Mouse (Mus musculus): ENCODE measurements around the gene Cd177. TPM values are rescaled to one million over a fixed set of nuclear protein-coding genes. Genes with fewer than 3 reads are reported as not detected.
"Not testable (repeated sequence)": the region's sequence is repeated elsewhere in the genome, so short reads cannot be mapped to it uniquely, and the experiment has no call there.

The Cd177 gene
- 0.20 TPM in 1 of 2 replicates, not detected in the other for polyA plus RNA-seq (2016; fragmentation: Nextera tagmentation; extraction: Ambion mirVana)

DNA sequence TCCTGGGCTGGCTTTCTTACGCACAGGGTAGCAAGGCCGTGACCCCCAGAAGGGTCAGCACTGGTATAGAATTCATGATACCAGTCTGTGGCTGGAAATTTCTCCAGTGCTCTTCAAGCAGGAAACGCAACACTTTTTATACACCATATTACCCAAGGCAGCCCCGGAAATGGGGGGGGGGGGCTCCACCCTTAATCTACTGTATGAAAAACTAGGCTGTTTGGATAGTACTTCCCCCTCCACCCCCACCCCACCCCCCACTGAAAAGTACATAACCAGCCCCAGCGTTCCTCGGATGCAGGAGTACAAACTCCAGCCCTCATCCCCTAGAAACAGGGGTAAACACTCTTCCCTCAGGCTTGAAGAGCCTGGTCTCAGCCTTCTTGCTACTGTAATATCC, at the start of gene Cd177:
Gene Cd177 (minus strand): TSS at position 101 of the 400 bp plus-strand sequence.
- no peak for ATAC-seq (ENCODE audit: low FRiP score)
- H3K4me2 ChIP-seq: no peak within 1 kb of the TSS
- 84% methylated on average over 6 of the region's 6 CpGs for WGBS

DNA sequence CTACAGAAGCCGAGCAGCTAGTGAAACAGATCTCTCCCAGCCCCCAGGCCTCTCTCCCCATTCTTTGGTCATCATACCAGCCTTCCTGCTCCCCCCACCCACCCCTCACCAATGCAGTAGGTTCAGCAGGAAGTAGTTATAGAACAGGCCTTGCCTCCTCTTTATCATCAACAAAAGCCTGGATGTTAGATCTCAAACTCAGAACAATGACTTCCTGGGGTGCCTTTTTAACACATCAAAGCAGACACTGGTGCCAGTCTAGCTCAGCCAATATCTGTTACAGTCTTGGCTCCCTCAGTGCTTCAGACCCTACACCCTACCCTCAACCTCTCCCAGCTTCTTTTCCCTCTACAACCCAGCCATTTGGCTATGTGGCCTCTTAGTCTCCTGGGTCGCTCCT, 48.9 kb upstream of the Cd177 start:
- WGBS: 41% methylated on average over 2 of the region's 2 CpGs
- no peak overlapping the region for H3K9ac ChIP-seq
- H3K27me3 ChIP-seq: no peaks in the 10 kb centered on the region
- no peak overlapping the region for H3K4me3 ChIP-seq (replicated peaks)
- H3K4me1 ChIP-seq: no peaks in the 10 kb centered on the region
- no peak overlapping the region for H3K4me2 ChIP-seq
- H3K27ac ChIP-seq: no peak overlapping the region
- no peak for ATAC-seq (ENCODE audit: low FRiP score)
- no peaks in the 10 kb centered on the region for H3K36me3 ChIP-seq (replicated peaks)
- no peaks in the 10 kb centered on the region for H3K9me3 ChIP-seq

More for the DNA sequence above, at the start of gene Cd177:
- Histone ChIP-seq H3K9me3 (no peaks in the 10 kb centered on the region), H3K4me3 (replicated peaks) (no peak within 1 kb of the TSS), H3K27me3 (peaks cover 4% of the 10 kb centered on the region; the same call in 1 of the 2 replicates), H3K4me1 (no peaks in the 10 kb centered on the region), H3K9ac (no peak within 1 kb of the TSS), H3K36me3 (replicated peaks) (no peaks in the 10 kb centered on the region), H3K27ac (no peak within 1 kb of the TSS)

DNA sequence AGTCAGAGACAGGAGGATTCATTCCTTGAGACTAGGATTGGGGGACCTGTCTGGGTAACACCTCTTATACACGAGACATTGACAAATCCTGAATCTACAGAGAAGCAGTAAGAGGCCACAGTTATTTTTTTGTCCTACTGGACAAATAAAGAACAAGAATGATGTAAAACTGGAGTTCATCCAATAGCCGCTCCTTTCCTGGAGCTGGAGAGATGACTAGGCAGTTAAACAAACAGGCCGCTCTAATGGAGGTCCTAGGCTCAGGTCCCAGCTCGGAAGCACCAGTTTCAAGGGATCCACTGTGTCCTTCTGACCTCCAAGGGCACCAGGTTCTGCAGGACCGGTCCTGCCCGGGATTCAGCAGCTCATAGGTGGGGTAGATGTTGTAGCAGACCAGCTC, 44.7 kb upstream of the Cd177 start:
- Histone ChIP-seq H3K9ac (no peak overlapping the region), H3K27me3 (no peaks in the 10 kb centered on the region), H3K9me3 (no peaks in the 10 kb centered on the region), H3K36me3 (replicated peaks) (no peaks in the 10 kb centered on the region), H3K4me3 (replicated peaks) (no peak overlapping the region), H3K4me2 (no peak overlapping the region), H3K4me1 (no peaks in the 10 kb centered on the region), H3K27ac (no peak overlapping the region)
- no peak for ATAC-seq (ENCODE audit: low FRiP score)
- 69% methylated on average over 6 of the region's 6 CpGs for WGBS

DNA sequence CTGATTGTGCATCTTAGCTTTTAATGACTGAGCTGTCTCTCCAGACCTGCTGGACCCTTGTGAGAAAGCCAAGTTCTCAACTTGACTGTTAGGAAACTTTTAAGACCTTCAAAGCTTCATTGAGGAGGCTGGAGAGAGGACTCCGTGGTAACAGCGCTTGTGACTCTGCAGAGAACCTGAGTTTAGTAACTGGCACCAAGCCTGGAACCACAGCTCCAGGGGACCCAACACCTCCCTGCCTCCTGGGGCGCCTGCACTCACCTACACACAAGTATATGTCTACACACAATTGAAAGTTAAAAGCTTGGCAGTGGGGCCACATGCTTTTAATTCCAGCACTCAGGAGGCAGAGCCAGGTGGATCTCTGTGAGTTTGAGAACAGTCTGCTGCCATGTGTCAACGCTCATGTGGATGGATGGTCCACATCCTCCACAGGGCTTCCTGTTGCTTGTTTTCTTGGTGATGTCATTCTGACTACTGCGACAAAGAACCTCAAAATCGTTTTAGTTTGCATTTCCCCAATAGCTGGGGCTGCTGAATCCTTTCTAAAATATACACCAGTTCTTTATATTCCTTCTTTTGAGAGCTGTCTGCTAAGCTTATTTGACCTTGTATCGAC, 42.1 kb upstream of the Cd177 start:
- Histone ChIP-seq H3K4me3 (replicated peaks) (no peak overlapping the region), H3K4me2 (no peak overlapping the region), H3K36me3 (replicated peaks) (no peaks in the 10 kb centered on the region), H3K4me1 (no peaks in the 10 kb centered on the region), H3K9me3 (no peaks in the 10 kb centered on the region), H3K9ac (no peak overlapping the region), H3K27ac (no peak overlapping the region), H3K27me3 (no peaks in the 10 kb centered on the region)
- no peak for ATAC-seq (ENCODE audit: low FRiP score)
- 80% methylated on average over 7 of the region's 7 CpGs for WGBS

DNA sequence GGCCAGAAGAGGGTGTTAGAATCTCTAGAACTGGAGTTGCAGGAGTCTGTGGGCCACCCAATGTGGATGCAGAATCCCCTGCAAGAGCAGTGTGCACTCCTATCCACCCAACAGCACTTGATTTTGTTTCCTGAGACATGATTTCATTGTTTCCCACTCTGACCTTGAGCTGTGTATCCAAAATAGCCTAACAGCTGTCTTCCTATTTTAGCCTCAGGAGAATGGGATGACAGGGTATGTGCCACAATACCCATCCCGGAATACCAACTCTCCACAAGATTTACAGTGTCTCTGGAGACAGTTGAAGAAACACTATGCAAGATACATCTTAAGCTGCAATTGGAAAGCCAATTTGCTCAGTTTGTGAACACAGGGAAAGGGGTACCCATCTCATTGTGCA, 37.8 kb upstream of the Cd177 start:
- H3K27ac ChIP-seq: no peak overlapping the region
- H3K9ac ChIP-seq: no peak overlapping the region
- no peak overlapping the region for H3K4me2 ChIP-seq
- no peak for ATAC-seq (ENCODE audit: low FRiP score)
- no peaks in the 10 kb centered on the region for H3K4me1 ChIP-seq
- H3K9me3 ChIP-seq: 0 out of 2 replicates have a peak, but pooled peaks cover 7% of the 10 kb centered on the region
- no peak overlapping the region for H3K4me3 ChIP-seq (replicated peaks)
- WGBS: 97% methylated on average over 1 of the region's 1 CpGs
- no peaks in the 10 kb centered on the region for H3K27me3 ChIP-seq
- H3K36me3 ChIP-seq (replicated peaks): no peaks in the 10 kb centered on the region

DNA sequence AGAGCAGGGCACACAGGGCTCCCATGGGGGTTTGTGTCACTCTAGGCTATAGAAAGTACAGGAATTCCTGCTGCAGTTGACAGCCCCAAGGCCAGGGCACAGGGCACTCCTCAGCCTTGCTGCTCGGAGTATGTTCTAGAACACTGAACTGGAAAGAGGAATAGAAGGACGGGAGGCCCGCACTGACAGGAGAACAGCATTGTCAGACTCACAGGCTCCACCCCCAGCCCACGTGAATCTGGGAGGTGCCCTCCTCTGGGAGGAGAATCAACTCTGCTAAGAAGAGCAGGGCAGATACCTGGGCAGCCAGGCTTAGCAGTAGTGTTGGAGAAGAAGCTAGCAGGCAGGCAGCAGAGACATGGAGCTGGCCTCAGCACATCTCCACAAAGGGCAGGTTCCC, 16.8 kb upstream of the Cd177 start, which contains the start of gene Ceacam10:
Gene Ceacam10 (plus strand): TSS at position 289 of the 400 bp plus-strand sequence.
- H3K4me1 ChIP-seq; H3K4me2 ChIP-seq; H3K27ac ChIP-seq; ATAC-seq (ENCODE audit: low FRiP score); H3K36me3 ChIP-seq (replicated peaks); H3K4me3 ChIP-seq (replicated peaks); H3K9me3 ChIP-seq; H3K27me3 ChIP-seq; H3K9ac ChIP-seq: not testable (repeated sequence)
- 54% methylated on average over 4 of the region's 4 CpGs for WGBS

DNA sequence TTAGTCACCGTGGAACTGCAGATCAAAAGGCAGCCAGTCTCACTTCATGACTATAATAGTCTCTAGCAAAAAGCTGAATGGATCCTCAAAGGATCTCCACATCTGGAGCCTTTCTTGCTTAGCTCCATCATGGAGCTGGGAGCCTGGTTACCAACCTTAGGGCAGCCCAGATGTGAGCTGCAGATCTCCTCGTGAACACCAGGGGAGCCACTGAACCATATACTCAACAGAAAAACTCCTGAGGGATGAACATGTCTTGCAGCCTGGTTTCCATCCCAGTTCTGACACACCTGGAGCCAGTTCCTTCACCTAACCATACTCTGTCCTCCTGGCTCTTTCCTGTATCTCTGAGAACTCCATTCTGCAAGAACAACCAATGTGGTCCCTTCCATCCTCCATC, 16.0 kb upstream of the Cd177 start:
- WGBS: 70% methylated on average over 2 of the region's 2 CpGs

DNA sequence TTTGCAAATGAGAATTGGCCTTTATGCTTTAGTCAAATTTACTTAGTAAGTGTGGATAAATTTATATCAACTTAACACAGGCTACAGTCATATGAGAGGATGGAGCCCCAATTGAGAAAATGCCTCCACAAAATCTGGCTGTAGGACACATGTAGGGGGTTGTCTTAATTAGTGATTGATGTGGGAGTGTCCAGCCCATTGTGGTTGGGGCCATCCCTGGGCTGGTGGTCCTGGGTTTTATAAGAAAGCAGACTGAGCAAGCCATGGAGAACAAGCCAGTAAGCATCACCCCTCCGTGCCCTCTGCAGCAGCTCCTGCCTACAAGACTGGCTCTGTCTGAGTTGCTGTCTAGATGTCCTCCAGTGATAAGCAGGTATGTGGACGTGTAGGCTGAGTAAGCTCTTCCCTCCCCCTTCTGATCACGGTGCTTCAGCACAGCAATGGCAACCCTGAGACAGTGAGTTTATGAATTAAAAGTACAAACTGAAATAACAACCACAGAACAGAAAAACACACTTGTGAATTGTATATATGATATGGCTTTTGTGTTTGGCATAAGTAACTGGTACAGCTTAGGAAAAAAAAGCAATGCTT, 13.9 kb upstream of the Cd177 start:
- no peak overlapping the region for H3K4me3 ChIP-seq (replicated peaks)
- H3K36me3 ChIP-seq (replicated peaks): no peaks in the 10 kb centered on the region
- no peak overlapping the region for H3K9ac ChIP-seq
- 67% methylated on average over 3 of the region's 3 CpGs for WGBS
- no peaks in the 10 kb centered on the region for H3K27me3 ChIP-seq
- H3K4me2 ChIP-seq: no peak overlapping the region
- H3K27ac ChIP-seq: no peak overlapping the region
- H3K4me1 ChIP-seq: no peaks in the 10 kb centered on the region
- ATAC-seq (ENCODE audit: low FRiP score): no peak
- H3K9me3 ChIP-seq: no peaks in the 10 kb centered on the region

More for the DNA sequence above, 16.0 kb upstream of the Cd177 start:
- H3K27ac ChIP-seq: no peak overlapping the region
- no peaks in the 10 kb centered on the region for H3K27me3 ChIP-seq
- ATAC-seq (ENCODE audit: low FRiP score): no peak
- no peaks in the 10 kb centered on the region for H3K4me1 ChIP-seq
- H3K9ac ChIP-seq: no peak overlapping the region
- no peaks in the 10 kb centered on the region for H3K36me3 ChIP-seq (replicated peaks)
- H3K4me2 ChIP-seq: no peak overlapping the region
- no peak overlapping the region for H3K4me3 ChIP-seq (replicated peaks)
- H3K9me3 ChIP-seq: no peaks in the 10 kb centered on the region

DNA sequence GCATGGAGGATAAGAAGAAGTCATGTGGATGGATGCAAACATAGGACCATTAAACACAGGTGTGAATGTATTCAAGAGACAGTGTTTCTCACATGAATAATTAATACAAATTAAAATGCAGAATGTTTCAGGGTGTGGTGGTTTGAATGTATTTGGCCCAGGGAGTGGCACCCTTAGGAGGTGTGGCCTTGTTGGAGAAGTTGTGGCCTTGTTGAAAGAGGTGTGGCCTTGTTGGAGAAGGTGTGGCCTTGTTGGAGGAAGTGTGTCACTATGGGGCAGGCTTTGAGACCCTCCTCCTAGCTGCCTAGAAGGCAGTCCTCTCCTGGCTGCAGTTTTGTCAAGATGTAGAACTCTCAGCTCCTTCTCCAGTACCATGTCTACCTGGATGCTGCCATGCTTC, 11.2 kb upstream of the Cd177 start:
- Histone ChIP-seq H3K9me3 (no peaks in the 10 kb centered on the region), H3K4me2 (no peak overlapping the region), H3K36me3 (replicated peaks) (no peaks in the 10 kb centered on the region), H3K27ac (no peak overlapping the region), H3K9ac (no peak overlapping the region), H3K4me3 (replicated peaks) (no peak overlapping the region), H3K4me1 (0 out of 2 replicates have a peak, but pooled peaks cover 3% of the 10 kb centered on the region), H3K27me3 (no peaks in the 10 kb centered on the region)
- ATAC-seq (ENCODE audit: low FRiP score): no peak

DNA sequence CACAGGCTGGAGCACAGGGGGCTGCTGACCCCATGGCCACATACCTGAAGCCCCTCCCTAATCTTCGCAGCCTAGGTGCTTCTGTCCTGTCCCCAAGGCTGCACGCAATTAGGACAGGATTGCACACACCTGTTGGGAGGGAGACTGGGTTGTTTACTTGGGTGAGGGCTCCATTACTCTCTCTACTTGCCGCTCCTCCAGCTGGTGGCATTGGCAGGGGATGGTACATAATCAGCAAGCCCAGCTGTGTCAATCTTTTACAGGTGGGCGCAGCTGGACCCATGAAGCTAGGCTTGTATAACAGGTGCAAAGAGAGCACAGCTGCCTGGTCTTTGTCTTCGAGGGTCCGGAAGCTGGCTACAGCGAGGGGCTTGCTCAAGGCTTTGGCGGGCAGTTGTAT, 2.5 kb upstream of the Cd177 start:
- H3K27me3 ChIP-seq: peaks cover 5% of the 10 kb centered on the region; the same call in 1 of the 2 replicates
- H3K4me3 ChIP-seq (replicated peaks): no peak overlapping the region
- H3K9me3 ChIP-seq: no peaks in the 10 kb centered on the region
- H3K4me2 ChIP-seq: no peak overlapping the region
- H3K4me1 ChIP-seq: 0 out of 2 replicates have a peak, but pooled peaks cover 2% of the 10 kb centered on the region
- no peak for ATAC-seq (ENCODE audit: low FRiP score)
- H3K9ac ChIP-seq: no peak overlapping the region
- H3K36me3 ChIP-seq (replicated peaks): no peaks in the 10 kb centered on the region
- no peak overlapping the region for H3K27ac ChIP-seq
- 88% methylated on average over 8 of the region's 8 CpGs for WGBS

DNA sequence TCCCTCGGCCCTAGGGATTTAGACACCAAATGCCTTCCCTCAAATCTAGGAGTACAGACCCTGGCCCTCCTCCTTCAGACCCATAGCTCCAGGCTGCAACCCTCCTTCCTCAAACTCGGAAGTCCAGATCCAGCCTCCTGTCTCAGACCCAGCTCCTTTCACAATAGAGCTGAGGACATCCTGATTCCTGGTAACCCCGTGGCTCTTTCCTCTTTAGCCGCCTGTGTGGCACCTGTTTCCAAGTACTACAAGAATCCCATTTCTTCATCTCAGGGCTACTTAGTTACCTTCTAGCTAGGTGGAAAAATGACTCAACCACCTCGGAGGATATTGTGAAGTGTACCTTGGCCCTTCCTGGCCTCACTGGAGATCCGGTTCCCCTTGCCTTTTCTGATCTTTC, 1.1 kb upstream of the Cd177 start:
- peaks cover 5% of the 10 kb centered on the region; the same call in 1 of the 2 replicates for H3K27me3 ChIP-seq
- H3K4me2 ChIP-seq: no peak overlapping the region
- H3K4me1 ChIP-seq: no peaks in the 10 kb centered on the region
- WGBS: 73% methylated on average over 6 of the region's 6 CpGs
- H3K36me3 ChIP-seq (replicated peaks): no peaks in the 10 kb centered on the region
- no peak for ATAC-seq (ENCODE audit: low FRiP score)
- H3K27ac ChIP-seq: no peak overlapping the region
- H3K9me3 ChIP-seq: no peaks in the 10 kb centered on the region
- H3K9ac ChIP-seq: no peak overlapping the region
- H3K4me3 ChIP-seq (replicated peaks): no peak overlapping the region

DNA sequence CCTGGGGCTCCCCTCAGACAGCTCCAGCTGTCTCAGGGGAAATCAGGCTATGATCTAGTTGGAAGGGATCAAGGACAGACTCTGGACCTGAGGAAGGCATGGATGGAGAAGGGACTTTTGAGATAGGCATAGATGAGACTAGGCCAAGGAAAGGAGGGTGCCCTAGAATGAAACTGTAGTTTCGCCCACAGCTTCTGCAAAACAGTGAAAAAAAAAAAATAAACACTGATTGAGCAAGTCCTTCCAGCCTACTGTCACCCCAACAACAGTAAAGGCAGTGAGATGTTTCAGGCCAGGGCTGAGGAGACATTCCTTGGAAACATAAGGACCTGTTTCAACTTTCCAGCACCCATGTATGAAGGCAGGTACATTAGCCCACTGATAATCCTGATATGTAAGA, 1.6 kb downstream of the Cd177 start:
- WGBS: 85% methylated on average over 1 of the region's 1 CpGs
- no peaks in the 10 kb centered on the region for H3K9me3 ChIP-seq

DNA sequence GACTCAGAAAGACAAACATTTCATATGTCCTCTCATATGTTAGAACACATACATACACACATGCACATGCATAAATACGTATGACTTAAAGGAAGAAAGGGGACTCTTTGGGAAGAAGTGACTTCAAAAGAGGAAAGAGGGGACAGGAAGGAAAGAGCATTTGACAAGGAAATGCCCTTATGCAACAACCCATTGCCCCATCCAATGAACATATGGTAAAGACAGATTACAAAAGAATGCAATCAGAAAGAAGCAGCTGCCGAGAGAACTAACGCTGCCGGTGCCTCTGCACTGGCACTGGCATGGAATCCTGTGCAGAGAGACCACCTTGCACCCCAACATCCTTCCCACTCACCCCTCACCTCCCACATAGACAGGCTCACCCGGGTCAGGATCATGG, 6.6 kb downstream of the Cd177 start:
- Histone ChIP-seq H3K4me2 (no peak overlapping the region), H3K9ac (no peak overlapping the region), H3K27ac (no peak overlapping the region), H3K4me3 (replicated peaks) (no peak overlapping the region), H3K9me3 (no peaks in the 10 kb centered on the region), H3K27me3 (no peaks in the 10 kb centered on the region), H3K36me3 (replicated peaks) (no peaks in the 10 kb centered on the region), H3K4me1 (peaks cover 5% of the 10 kb centered on the region; the same call in 1 of the 2 replicates)
- ATAC-seq (ENCODE audit: low FRiP score): no peak
- 90% methylated on average over 5 of the region's 5 CpGs for WGBS

More for the DNA sequence above, 1.6 kb downstream of the Cd177 start:
- H3K9ac ChIP-seq: no peak overlapping the region
- H3K4me1 ChIP-seq: no peaks in the 10 kb centered on the region
- ATAC-seq (ENCODE audit: low FRiP score): no peak
- H3K4me3 ChIP-seq (replicated peaks): no peak overlapping the region
- no peaks in the 10 kb centered on the region for H3K36me3 ChIP-seq (replicated peaks)
- H3K27me3 ChIP-seq: no peaks in the 10 kb centered on the region
- H3K4me2 ChIP-seq: no peak overlapping the region
- H3K27ac ChIP-seq: no peak overlapping the region

Data from forebrain, embryonic 12.5 days (tissue).